Mouse (Mus musculus) stomach, postnatal 0 days (tissue): Measurements from ENCODE around the gene Adra1b.

Experiments used
- CTCF ChIP-seq: IDR thresholded peaks from 2 replicates; pipeline ENCODE4 v1.5.1; 2016; ENCODE audit warnings: antibody characterized with exemption, low read depth, mild to moderate bottlenecking, moderate library complexity
- EP300 ChIP-seq: optimal IDR thresholded peaks from 2 replicates; pipeline ENCODE3; 2016; ENCODE audit warnings: antibody characterized with exemption

DNA sequence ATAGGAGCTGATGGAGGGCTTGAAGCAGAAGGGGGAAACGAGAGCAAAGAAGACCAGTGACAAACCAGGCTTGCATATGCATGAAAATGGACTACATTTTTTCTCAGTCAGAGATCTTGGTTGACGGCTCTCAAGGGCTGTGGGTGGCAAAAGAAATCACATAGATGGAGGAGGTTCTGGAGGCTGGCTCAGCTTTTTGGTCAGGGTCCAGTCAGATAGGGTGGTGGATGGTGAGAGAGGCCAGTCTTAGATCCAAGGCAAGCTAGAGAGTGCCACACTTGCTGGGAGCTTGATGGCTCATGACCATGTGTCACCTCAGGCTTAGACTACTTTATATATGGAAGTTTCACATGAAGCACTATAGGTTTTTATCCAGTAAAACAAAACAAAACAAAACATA is 42.8 kb upstream of the Adra1b start:
- TF ChIP-seq EP300 (no peak), CTCF (no peak)
